Mouse (Mus musculus): Measurements from ENCODE around the gene Shc1.
A peak's percentile ranks its signal among the peaks of the same experiment; 100 is the strongest.

The Shc1 gene

GRCm38 (mm10) chr3:89390699-89391662 is 27.3 kb upstream of the Shc1 start:
- DNase-seq = peak; percentile 40

DNA sequence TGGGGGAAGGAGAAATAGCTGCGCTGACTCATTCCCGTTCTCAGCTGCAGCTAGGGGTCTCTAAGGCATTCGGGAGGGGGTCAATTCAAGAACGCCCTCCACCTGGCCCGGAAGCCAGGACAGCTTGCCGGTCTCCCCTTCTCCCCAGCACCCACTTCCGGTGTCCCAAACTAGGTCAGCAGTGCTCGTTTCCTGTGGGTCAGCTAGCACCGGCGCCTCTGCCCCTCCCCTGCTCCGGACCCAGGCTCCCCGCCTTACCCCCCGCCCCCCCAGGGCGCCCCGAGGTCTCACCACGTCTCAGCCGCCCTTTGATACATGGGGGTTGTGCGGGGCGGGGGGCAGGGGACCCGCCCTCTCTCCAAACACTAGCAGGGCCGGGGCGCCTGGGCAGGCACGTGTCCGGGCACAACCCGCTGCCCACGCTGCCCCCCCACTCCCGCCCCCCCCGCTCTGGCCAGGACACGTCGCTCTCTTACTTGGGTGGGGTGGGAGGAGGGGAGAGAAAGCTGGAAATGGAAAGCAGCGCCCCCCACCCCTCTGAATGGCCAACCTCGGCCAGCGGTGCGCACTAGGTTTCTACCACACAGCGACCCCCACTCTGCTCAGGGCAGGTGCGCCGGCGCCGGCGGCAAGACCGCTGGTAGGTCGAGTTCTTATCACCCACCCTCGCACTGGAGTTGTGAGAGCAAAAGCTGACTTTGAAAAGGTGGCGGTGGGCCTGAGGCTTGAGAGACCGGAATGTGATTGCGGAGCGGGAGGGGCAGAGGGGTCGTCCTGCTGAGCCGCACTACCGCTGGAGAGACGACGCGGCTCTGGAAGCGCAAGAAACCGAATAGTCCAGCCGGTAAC is 26.4 kb upstream of the Shc1 start:
- DNase-seq = peak; percentile 84

GRCm38 (mm10) chr3:89392871-89393311 is 25.4 kb upstream of the Shc1 start:
- peak; percentile 61 for DNase-seq

DNA sequence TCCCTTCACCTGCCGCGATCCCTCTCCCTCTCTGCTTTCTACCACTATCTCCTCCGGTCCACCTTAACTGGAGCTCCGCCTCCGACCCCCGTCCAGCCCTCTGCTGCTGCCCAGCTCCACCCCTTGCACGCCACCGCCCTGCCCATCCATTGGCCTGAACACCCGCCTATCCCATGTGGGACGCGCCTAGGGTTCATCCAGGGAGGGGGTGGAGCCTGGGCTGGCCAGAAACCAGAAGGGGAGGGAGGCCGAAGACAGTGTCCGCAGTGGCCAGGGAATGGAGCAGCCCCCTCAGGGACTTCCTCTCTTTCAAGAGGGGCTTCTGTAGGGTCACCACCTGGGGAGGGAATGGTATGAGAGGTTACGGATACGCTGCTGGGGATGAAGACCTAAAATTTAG is 24.6 kb upstream of the Shc1 start:
- DNase-seq = peak; percentile 99

DNA sequence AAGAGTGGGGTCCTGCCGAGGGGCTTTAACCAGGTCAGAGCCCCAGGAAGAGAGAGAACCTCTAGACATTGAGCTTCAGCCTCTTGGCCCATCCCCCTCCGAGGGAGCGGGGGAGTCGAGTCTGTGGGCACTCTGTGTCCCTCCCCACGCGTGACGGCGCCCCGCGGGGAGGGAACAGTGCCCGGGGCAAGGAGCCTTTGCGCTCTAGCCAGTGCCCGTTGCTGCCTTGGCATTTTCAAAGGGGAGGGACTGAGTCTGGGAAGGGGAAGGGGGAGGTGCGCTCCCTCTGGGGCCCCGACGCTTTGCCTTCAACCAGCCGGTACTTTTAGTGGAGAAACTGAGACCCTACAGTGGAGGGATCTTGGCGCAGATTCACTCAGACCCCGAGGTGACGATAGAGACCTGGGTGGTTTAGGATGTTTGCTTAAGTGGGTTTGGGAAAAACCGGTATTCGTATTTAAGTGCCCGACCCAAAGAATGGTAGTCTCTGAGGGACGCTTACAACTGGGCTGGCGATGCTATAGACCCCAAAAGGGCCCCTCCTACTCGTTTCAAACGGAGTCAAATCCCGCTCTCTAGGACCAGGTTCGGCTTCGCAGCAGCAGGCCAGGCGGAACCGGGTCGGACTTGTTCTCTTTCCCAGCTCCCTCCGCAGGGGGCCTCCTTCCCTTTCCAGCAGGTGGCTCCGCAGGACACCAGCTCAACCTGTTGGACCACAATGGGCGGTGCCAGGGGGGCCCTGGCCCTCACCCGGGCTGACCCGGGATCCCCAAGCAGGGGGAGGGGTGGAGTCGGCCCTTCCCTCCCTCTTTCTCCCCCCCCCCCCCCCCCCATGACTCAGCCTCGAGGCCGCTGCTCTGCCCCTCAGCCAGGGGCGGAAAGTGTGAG is 24.0 kb upstream of the Shc1 start, which contains the start of gene Zbtb7b:
TSS of gene Zbtb7b (minus strand) at position 771 of the 888 bp plus-strand sequence.
- DNase-seq = peak; percentile 94

DNA sequence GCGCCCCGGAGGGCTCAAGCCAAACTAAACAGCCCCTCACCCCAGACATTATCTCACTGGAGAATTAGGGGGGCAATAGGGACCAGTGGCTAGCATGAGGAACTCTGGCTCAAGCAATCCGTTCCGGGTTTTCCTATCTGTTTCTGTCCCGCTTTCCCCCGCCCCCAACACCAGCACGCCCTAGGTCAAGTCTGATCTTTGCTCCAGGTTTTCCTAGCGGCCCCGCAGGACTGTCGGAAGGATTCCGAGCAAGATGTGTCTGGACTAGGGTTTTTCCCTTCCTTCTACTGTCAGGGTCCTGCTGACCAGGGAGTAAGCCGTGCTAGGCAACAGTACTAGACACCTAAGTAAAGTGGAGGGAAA is 23.4 kb upstream of the Shc1 start:
- peak; percentile 90 for DNase-seq

GRCm38 (mm10) chr3:89395419-89395805 is 22.8 kb upstream of the Shc1 start:
- peak; percentile 39 for DNase-seq

GRCm38 (mm10) chr3:89395806-89396653 is 22.2 kb upstream of the Shc1 start:
- DNase-seq = peak; percentile 74

DNA sequence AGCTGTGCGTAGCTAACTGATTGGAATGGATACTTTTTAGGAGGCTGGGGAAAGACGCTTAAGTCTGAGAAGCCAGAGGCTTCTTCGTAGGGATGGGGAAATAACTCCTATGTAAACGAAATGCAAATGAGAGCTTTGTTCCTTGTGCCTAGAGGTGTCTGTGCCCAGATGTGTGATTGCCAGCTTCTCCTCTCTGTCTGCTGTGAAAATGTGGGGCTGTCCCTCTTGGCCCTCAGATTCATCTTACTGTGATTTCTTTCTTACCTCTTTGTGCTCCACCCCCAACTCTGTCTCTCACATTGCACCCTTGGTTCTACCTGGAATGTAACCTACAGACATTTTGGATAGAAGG is 21.6 kb upstream of the Shc1 start:
- DNase-seq = no peak

DNA sequence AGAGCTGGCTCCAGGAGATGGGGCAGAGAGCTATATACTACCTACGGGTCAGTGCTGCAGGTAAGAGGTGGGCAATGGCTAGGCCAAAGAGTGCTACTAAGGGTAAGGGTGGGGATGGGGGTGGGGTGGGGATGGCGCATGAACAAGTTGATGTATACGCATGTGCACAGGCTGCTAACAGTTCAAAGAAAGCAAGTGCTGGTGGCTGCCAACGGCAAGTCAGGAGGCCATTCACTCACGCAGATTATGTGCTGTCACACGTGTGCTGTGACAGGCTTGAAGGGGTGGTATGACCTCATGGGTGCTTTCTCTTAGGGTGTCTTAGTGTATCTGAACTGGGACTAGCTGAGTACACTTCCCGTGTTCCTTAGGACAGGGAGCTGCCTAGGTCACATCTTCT is 16.9 kb upstream of the Shc1 start:
- DNase-seq = no peak

GRCm38 (mm10) chr3:89402693-89403092 is 15.6 kb upstream of the Shc1 start, which contains the start of gene Lenep:
Lenep (minus strand) TSS chr3:89402793.
- no peak for DNase-seq

- no peak for DNase-seq
These were observed 11.4 kb upstream of the Shc1 start for GRCm38 (mm10) chr3:89406887-89407286.

- DNase-seq = no peak
These were observed 9.8 kb upstream of the Shc1 start for GRCm38 (mm10) chr3:89408448-89408847.

DNA sequence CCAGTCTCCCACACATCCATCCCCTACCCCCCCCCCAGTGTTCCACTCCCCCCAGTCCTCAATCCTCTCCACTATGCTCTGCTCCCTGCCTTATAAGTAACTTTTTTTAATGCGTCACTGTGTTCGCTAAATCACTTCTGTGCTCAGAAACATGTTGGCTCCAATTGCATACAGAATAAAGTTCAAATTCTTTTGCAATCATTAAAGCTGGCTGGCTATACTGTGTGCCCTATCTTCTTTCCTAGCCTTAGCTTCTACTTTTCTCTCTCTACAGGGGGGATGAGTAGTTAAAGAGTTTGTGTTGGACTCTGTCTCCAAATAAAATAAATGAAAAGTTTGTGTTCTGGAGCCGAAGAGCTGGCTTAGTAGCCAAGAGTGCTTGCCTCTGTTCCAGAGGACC is 8.5 kb upstream of the Shc1 start:
- DNase-seq = no peak

GRCm38 (mm10) chr3:89410864-89411263 is 7.4 kb upstream of the Shc1 start:
- no peak for DNase-seq

- peak; percentile 99 for DNase-seq
These were observed 6.5 kb upstream of the Shc1 start, which contains the start of gene Flad1 for GRCm38 (mm10) chr3:89411490-89412393. Flad1 (minus strand) TSS chr3:89411870.

GRCm38 (mm10) chr3:89416158-89416557 is 2.1 kb upstream of the Shc1 start:
- no peak for DNase-seq

DNA sequence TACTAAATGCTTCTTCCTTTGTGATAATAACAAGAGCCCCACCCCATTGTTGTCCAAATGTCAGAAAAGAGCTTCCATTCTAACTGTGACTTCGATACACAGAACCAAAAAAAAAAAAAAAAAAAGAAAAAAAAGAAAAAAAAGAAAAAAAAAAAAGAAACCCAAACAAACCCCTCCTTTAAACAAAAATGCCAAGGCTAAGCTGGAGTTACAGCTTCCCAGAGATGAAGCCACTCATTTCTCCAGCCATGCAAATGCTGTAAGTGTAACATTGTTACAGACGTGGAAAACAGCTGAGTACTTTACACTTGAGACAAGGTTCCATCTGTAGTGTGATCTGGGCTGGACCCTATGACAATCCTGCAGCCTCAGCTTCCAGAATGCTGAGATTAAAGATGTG is 1.1 kb upstream of the Shc1 start:
- no peak for DNase-seq

GRCm38 (mm10) chr3:89417840-89418169 is 438 bp upstream of the Shc1 start:
- no peak for DNase-seq

- peak; percentile 78 for DNase-seq
These were observed 613 bp downstream of the Shc1 start for GRCm38 (mm10) chr3:89418861-89419250.

DNA sequence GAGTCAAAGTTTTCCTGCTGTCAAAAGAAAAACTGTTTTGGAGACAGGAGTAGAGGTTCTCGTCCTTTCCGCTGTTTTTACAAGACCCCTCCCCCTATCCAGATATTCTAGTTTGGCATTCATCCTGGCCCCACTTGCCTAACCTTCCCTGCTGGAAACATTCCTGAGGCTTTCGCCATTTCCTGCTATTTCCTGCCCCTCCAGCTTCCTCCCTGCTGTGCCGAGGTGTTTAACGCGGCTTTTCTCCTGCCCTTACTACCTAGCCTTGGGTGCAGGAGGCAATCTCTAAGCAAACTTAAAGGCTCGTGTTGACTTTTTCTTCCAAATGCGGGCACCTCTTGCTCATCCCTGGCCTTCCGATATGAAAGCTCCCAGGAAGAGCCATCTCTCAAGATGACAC is 1.3 kb downstream of the Shc1 start:
- DNase-seq = peak; percentile 60

All from kidney, adult 11 months (tissue).